In the genomic region with DNA sequence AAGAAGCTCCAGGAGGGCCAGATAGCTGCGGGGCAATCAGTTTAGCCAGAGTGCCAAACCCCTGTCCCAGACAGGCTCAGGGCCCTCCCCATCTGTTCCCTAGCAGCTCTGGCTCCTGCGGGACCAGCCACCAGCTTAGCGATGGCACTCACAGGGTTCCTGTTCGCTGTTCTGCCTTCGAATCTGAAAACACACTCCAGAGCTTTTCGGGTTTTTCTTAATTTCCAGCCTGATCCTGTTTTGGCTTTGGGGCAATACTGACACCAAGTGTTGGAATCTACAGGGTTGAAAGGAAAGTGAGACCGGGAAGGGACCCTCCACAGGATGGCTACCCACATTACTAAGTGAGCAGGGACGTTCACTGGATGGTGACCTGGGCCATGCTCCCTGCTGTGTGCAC, we compare ENCODE assay signal across 9 mouse cellular contexts. TPM values are rescaled to one million over a fixed set of nuclear protein-coding genes. Genes with fewer than 3 reads are reported as not detected.
DNase-seq lines count a peak whose midpoint lies in the region; ATAC-seq lines count a peak whose summit lies in the region.
"Had no signal": no experiment of that assay in that cellular context is flagged by ENCODE, and none has a peak within 500 bp of the region (broad histone marks: within the 10 kb centered on the region; RNA-seq: fewer than 3 reads in every experiment).

No protein-coding gene starts in this region.

- peaks cover 6% of the 10 kb centered on the region; the same call in 1 of the 2 replicates for H3K4me1 ChIP-seq in lung, embryonic 16.5 days (replicated peaks; ENCODE audit: control insufficient read depth, insufficient read depth, low read length)
- H3K4me1 ChIP-seq in hindbrain, embryonic 15.5 days (replicated peaks): no peaks in the 10 kb centered on the region
- H3K4me1 ChIP-seq in midbrain, embryonic 14.5 days (ENCODE audit: control insufficient read depth, insufficient read depth, low read length): no peaks in the 10 kb centered on the region
- H3K4me1 ChIP-seq: embryonic facial prominence, embryonic 12.5 days had no signal

- peak overlapping the region; percentile 36 for H3K4me2 ChIP-seq in lung, embryonic 16.5 days (ENCODE audit: low read depth, low read length)
- peak overlapping the region; percentile 38 for H3K4me2 ChIP-seq in hindbrain, embryonic 15.5 days
- H3K4me2 ChIP-seq in midbrain, embryonic 14.5 days (ENCODE audit: low read length): no peak overlapping the region
- H3K4me2 ChIP-seq: embryonic facial prominence, embryonic 12.5 days had no signal

- H3K9ac ChIP-seq in lung, embryonic 16.5 days (ENCODE audit: low read length): peak overlapping the region; percentile 56
- H3K9ac ChIP-seq in hindbrain, embryonic 15.5 days: no peak overlapping the region
- H3K9ac ChIP-seq in midbrain, embryonic 14.5 days (replicated peaks; ENCODE audit: low read length): no peak overlapping the region
- H3K9ac ChIP-seq: embryonic facial prominence, embryonic 12.5 days had no signal

- 21% methylated on average over 8 of the region's 8 CpGs for WGBS in lung, embryonic 16.5 days
- 17% methylated on average over 8 of the region's 8 CpGs for WGBS in hindbrain, embryonic 15.5 days
- 20% methylated on average over 8 of the region's 8 CpGs for WGBS in midbrain, embryonic 14.5 days

- H3K36me3 ChIP-seq in lung, embryonic 16.5 days (ENCODE audit: control insufficient read depth, insufficient read depth, low read length): no peaks in the 10 kb centered on the region
- no peaks in the 10 kb centered on the region for H3K36me3 ChIP-seq in hindbrain, embryonic 15.5 days
- no peaks in the 10 kb centered on the region for H3K36me3 ChIP-seq in midbrain, embryonic 14.5 days (ENCODE audit: control insufficient read depth, insufficient read depth, low read length)
- H3K36me3 ChIP-seq: embryonic facial prominence, embryonic 12.5 days had no signal

- H3K27ac ChIP-seq in lung, embryonic 16.5 days (ENCODE audit: low read length): no peak overlapping the region
- H3K27ac ChIP-seq in hindbrain, embryonic 15.5 days (replicated peaks): no peak overlapping the region
- H3K27ac ChIP-seq in midbrain, embryonic 14.5 days (replicated peaks; ENCODE audit: low read depth, low read length): no peak overlapping the region
- H3K27ac ChIP-seq: embryonic facial prominence, embryonic 12.5 days had no signal

- peaks cover 5% of the 10 kb centered on the region; the same call in 1 of the 2 replicates for H3K9me3 ChIP-seq in lung, embryonic 16.5 days (ENCODE audit: control insufficient read depth, low read length)
- H3K9me3 ChIP-seq in hindbrain, embryonic 15.5 days: no peaks in the 10 kb centered on the region
- no peaks in the 10 kb centered on the region for H3K9me3 ChIP-seq in midbrain, embryonic 14.5 days (ENCODE audit: control insufficient read depth, low read length)

- ATAC-seq in lung, embryonic 16.5 days (ENCODE audit: low read depth): peak; percentile 56
- ATAC-seq in hindbrain, embryonic 15.5 days (ENCODE audit: low FRiP score, low read depth): peak; percentile 45; the same call in 1 of the 2 replicates
- ATAC-seq in midbrain, embryonic 14.5 days (ENCODE audit: low FRiP score, low TSS enrichment): no peak

- H3K27me3 ChIP-seq in lung, embryonic 16.5 days (ENCODE audit: control insufficient read depth, insufficient read depth, low read depth, low read length): no peaks in the 10 kb centered on the region
- no peaks in the 10 kb centered on the region for H3K27me3 ChIP-seq in hindbrain, embryonic 15.5 days
- no peaks in the 10 kb centered on the region for H3K27me3 ChIP-seq in midbrain, embryonic 14.5 days (ENCODE audit: control insufficient read depth, insufficient read depth, low read length)
- H3K27me3 ChIP-seq: embryonic facial prominence, embryonic 12.5 days had no signal

- H3K4me3 ChIP-seq in lung, embryonic 16.5 days (ENCODE audit: low read length): no peak overlapping the region; the same call in 1 of the 2 replicates
- no peak overlapping the region for H3K4me3 ChIP-seq in hindbrain, embryonic 15.5 days
- no peak overlapping the region for H3K4me3 ChIP-seq in midbrain, embryonic 14.5 days (replicated peaks; ENCODE audit: low read depth, low read length)
- H3K4me3 ChIP-seq: embryonic facial prominence, embryonic 12.5 days had no signal

- peak; percentile 28 for DNase-seq in embryo, embryonic 10 days (ENCODE audit: low spot score)
- DNase-seq in embryo, embryonic 9.5 days (ENCODE audit: extremely low spot score): no peak
- no peak for DNase-seq in lung, postnatal 25 days (ENCODE audit: low spot score)
- peak; percentile 54 for DNase-seq in midbrain, embryonic 14.5 days
- DNase-seq in cerebellum, postnatal 4 days (ENCODE audit: low spot score in 2 of 2): no peak
- no peak for DNase-seq in B cell, adult 2 months

RNA-seq across cellular contexts. Expression of gene Enpp6, which starts 50.6 kb away (rescaled TPM):
- polyA plus RNA-seq in lung, embryonic 16.5 days (2015; fragmentation: Nextera tagmentation; extraction: Ambion mirVana): 0.89 and 1.1 TPM in 2 replicates
- 1.2 TPM in 2 replicates for polyA plus RNA-seq in hindbrain, embryonic 15.5 days (2015; fragmentation: Nextera tagmentation; extraction: Ambion mirVana)
- polyA plus RNA-seq in midbrain, embryonic 14.5 days (2014; fragmentation: Nextera tagmentation; extraction: Ambion mirVana): not detected in 2 replicates

Comparison
In these comparisons a context has a peak if more than half of its experiments do, and no peak if none do; other contexts are left out.
1. DNase-seq: peak in embryo, embryonic 10 days (single experiment) and midbrain, embryonic 14.5 days (single experiment); none in embryo, embryonic 9.5 days (single experiment), lung, postnatal 25 days (single experiment), cerebellum, postnatal 4 days (0 of 2) and B cell, adult 2 months (0 of 2).